Mouse (Mus musculus) hindbrain, postnatal 0 days (tissue): ENCODE data around the gene Jade2. TPM values are rescaled to one million over a fixed set of nuclear protein-coding genes. Genes with fewer than 3 reads are reported as not detected.
A peak's percentile ranks its signal among the peaks of the same experiment; 100 is the strongest.

Experiments used
- ATAC-seq: fragments of 200-750 bp; cut with Nextera tagmentation; 2 replicates; pipeline ENCODE4 v1.8.0; 2017; ENCODE audit warnings: mild to moderate bottlenecking, moderate TSS enrichment, moderate library complexity
- DNase-seq: peaks from one replicate; pipeline ENCODE4 v3.0.0-alpha.2; 2015; ENCODE audit warnings: low spot score
- H3K27ac ChIP-seq: fragments of 300-500 bp; sonication (generic); 2 replicates; pipeline ENCODE4 v1.5.1; 2014; ENCODE audit warnings: mild to moderate bottlenecking
- H3K27me3 ChIP-seq: fragments of 300-500 bp; sonication (generic); 2 replicates; pipeline ENCODE4 v1.6.1; 2014; ENCODE audit warnings: low read length, mixed read lengths; ENCODE audit not compliant: insufficient read depth
- H3K36me3 ChIP-seq: fragments of 300-500 bp; sonication (generic); 2 replicates; pipeline ENCODE4 v1.6.1; 2014; ENCODE audit warnings: low read length, mixed read lengths; ENCODE audit not compliant: insufficient read depth
- H3K4me1 ChIP-seq: fragments of 300-500 bp; sonication (generic); 2 replicates; pipeline ENCODE4 v1.6.1; 2014; ENCODE audit warnings: antibody characterized with exemption, low read length, mixed read lengths; ENCODE audit not compliant: insufficient read depth
- H3K4me2 ChIP-seq: fragments of 300-500 bp; sonication (generic); 2 replicates; pipeline ENCODE4 v1.6.1; 2014; ENCODE audit warnings: low read depth, mild to moderate bottlenecking, low read length, moderate library complexity, mixed read lengths
- H3K4me3 ChIP-seq: fragments of 300-500 bp; sonication (generic); 2 replicates; pipeline ENCODE4 v1.5.1; 2014; ENCODE audit warnings: low read length
- H3K9ac ChIP-seq: fragments of 300-500 bp; sonication (generic); replicated peaks from 2 replicates; pipeline ENCODE4 v1.6.1; 2014; ENCODE audit warnings: mild to moderate bottlenecking, low read length, moderate library complexity, mixed read lengths
- H3K9me3 ChIP-seq: fragments of 300-500 bp; sonication (generic); 2 replicates; pipeline ENCODE4 v1.6.1; 2016; ENCODE audit warnings: low read length, mixed read lengths
- CTCF ChIP-seq: IDR thresholded peaks from 2 replicates; pipeline ENCODE4 v1.5.1; 2016; ENCODE audit warnings: antibody characterized with exemption, control low read depth, low read depth
- WGBS: fragments of 180-500 bp; shearing (Covaris S2); extraction: QIAGEN DNeasy Blood & Tissue Kit; methylation state at CpG from one replicate; pipeline ENCODE4 v1.1.7; 2014; 5-methylcytosine and 5-hydroxymethylcytosine counted together
- polyA plus RNA-seq: library from polyadenylated mRNA; unstranded; fragments of >200 nt; fragmentation: Nextera tagmentation; extraction: Ambion mirVana; gene quantifications from 2 replicates; pipeline ENCODE4 v1.2.1, GENCODE M21; 2015
- total RNA-seq: library from RNA; depleted of rRNA; stranded (reverse); fragments of >200 nt; gene quantifications from 2 replicates; pipeline ENCODE4 v1.2.3, GENCODE M21; 2014

Gene Jade2
- total and polyA plus RNA-seq, 2 experiments from 2014 or later = 1.1 to 4.3 TPM

DNA sequence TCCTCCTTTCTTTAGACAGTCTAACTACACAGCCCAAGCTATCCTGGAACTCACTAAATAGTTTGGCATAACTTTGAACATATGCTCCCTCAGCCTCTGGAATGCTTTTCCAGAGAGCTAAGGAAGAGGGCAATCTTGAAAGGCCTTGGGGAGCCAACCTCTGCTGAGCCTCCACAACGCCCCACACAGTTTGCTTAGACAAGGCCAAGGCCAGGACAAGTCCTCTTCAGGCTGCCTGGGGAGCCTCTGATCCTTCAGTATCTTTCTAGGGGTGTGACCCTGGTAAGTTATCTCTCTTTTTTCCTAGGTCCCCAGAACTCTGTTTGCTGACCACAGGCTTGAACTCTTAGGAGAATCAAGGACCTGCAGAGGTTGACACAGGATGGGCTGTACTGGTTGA, 26.6 kb upstream of the Jade2 start:
- H3K4me1 ChIP-seq = no peaks in the 10 kb centered on the region
- H3K9ac ChIP-seq = no peak overlapping the region
- no peak for DNase-seq
- H3K4me3 ChIP-seq = no peak overlapping the region
- ATAC-seq = no peak
- no peaks in the 10 kb centered on the region for H3K36me3 ChIP-seq
- H3K27ac ChIP-seq = no peak overlapping the region
- no peaks in the 10 kb centered on the region for H3K9me3 ChIP-seq
- no peak overlapping the region for H3K4me2 ChIP-seq
- no peaks in the 10 kb centered on the region for H3K27me3 ChIP-seq
- no peak for TF ChIP-seq CTCF
- 55% methylated on average over 1 of the region's 1 CpGs for WGBS

DNA sequence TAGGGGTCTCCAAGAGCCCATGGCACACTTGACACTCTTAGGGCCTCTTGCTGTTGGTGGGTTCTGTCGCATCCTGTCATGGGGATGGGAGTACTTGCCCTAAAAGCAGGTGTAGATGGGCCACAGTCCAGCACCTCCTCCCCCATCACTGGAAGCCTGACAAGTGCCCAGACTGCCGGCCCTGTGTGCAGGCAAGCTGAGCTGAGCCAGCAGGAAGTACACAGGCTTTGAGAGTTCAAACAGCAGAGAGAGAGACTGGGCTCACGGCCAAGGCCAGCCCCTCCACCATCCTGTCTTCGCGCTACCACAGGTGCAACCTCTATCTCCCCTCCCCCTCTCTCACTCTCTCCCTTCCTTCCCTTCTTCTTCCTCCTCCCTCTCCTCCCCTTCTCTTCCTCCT, 26.2 kb upstream of the Jade2 start:
- Histone ChIP-seq H3K27ac (no peak overlapping the region), H3K4me3 (no peak overlapping the region), H3K27me3 (no peaks in the 10 kb centered on the region), H3K36me3 (no peaks in the 10 kb centered on the region), H3K4me2 (no peak overlapping the region), H3K4me1 (no peaks in the 10 kb centered on the region), H3K9me3 (no peaks in the 10 kb centered on the region), H3K9ac (no peak overlapping the region)
- DNase-seq = peak; percentile 11
- TF ChIP-seq CTCF = no peak
- no peak for ATAC-seq
- WGBS = 36% methylated on average over 5 of the region's 5 CpGs

DNA sequence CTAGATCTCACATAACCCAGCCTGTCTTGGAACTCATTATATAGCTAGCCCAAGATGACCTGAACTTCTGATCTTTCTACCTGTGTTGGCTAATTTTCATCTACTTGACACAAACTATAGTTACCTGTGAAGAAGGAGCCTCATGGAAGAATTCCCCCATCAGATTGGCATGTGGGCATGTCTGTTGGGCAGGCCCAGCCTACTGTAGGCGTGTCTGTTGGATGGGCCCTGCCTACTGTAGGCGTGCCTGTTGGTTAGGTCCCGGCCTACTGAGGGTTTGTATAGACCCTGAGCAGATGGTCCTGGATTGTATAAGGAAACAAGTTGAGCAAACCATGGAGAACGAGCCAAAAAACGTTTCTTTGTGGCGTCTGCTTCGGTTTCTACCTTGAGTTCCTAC, 24.3 kb upstream of the Jade2 start:
- ATAC-seq (no peak), DNase-seq (no peak)
- Histone ChIP-seq H3K9ac (no peak overlapping the region), H3K4me3 (no peak overlapping the region), H3K27ac (no peak overlapping the region), H3K36me3 (no peaks in the 10 kb centered on the region), H3K4me1 (no peaks in the 10 kb centered on the region), H3K9me3 (no peaks in the 10 kb centered on the region), H3K4me2 (no peak overlapping the region), H3K27me3 (no peaks in the 10 kb centered on the region)
- 78% methylated on average over 7 of the region's 7 CpGs for WGBS
- no peak for TF ChIP-seq CTCF

DNA sequence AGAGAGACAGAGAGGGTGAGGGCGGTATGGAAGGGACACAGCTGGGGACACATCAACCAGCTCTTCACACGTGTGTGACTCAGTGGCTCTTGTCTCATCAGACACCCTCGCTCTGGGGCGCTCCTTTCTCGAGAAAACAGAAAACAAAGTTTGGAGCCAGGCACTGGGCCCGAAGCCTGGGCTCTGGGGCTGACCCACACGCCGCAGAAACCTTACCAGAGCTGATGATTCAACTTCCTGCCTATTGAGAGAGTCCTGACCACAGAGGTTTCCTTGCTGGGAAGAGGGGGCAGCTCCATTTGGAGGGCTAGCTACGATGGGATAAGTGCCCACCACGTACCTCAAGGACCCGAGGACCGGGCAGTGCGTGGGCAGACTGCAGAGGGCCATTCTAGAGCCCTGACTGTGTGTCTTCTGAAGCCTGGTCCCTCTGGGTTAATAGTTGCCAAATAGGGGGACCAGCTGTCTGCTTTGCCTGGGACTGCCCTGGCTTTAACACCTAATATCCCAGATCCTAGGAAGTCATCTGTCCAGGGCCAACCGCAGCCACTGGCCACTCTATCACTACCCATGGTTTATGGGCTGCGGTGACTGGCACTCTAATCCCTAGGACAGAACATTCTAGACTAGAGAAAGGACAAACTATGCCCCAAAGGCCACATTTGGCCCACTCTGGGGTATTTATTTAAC, 23.7 kb upstream of the Jade2 start:
- ATAC-seq (no peak), DNase-seq (no peak)
- Histone ChIP-seq H3K27ac (no peak overlapping the region), H3K36me3 (no peaks in the 10 kb centered on the region), H3K4me2 (no peak overlapping the region), H3K9ac (no peak overlapping the region), H3K4me1 (no peaks in the 10 kb centered on the region), H3K9me3 (no peaks in the 10 kb centered on the region), H3K27me3 (no peaks in the 10 kb centered on the region), H3K4me3 (no peak overlapping the region)
- 91% methylated on average over 15 of the region's 15 CpGs for WGBS
- no peak for TF ChIP-seq CTCF

DNA sequence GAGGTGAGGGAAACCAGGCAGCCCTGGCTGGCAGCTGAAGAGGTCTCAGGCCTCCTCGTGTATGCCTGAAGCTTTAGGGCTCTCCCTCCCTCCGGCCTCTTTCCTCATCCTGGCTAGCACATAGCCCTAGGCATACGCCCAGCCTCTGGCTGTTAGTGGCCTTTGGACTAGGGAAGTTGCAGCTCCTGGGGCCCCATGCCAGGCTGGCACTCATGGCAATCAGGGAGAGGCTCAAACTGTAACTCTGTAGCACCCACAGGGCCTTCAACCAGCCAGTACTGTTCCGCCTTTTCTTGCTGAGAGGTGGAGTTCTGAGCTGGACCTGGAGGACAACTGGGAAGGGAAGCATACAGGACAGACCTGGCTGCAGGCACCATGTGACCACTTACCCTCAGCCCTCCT, 19.5 kb upstream of the Jade2 start:
- 83% methylated on average over 4 of the region's 4 CpGs for WGBS
- no peaks in the 10 kb centered on the region for H3K4me1 ChIP-seq

DNA sequence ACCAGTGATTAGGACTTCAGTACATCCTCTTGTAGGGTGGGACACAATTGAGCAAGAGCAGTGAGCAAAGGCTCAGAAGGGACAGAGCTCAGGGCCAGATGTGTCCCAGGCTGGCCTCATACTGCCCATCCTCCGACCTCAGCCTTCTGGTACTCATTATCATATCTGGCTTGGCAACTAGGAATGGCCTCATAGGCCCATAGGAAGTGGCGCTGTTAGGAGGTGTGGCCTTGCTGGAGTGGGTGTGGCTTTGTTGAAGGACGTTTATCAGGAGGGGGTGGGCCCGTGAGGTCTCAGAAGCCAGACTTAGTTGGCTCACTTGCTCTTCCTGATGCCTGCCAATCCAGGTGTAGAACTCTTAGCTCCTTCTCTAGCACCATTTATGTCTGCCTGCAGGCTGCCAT, 18.3 kb upstream of the Jade2 start:
- ATAC-seq = no peak
- 31% methylated on average over 4 of the region's 4 CpGs for WGBS

More for the DNA sequence above, 19.5 kb upstream of the Jade2 start:
- TF ChIP-seq CTCF = no peak
- H3K4me3 ChIP-seq = no peak overlapping the region
- H3K36me3 ChIP-seq = no peaks in the 10 kb centered on the region
- ATAC-seq = no peak
- no peak overlapping the region for H3K27ac ChIP-seq
- no peak overlapping the region for H3K9ac ChIP-seq
- no peaks in the 10 kb centered on the region for H3K27me3 ChIP-seq
- no peak for DNase-seq
- H3K9me3 ChIP-seq = no peaks in the 10 kb centered on the region
- H3K4me2 ChIP-seq = no peak overlapping the region

DNA sequence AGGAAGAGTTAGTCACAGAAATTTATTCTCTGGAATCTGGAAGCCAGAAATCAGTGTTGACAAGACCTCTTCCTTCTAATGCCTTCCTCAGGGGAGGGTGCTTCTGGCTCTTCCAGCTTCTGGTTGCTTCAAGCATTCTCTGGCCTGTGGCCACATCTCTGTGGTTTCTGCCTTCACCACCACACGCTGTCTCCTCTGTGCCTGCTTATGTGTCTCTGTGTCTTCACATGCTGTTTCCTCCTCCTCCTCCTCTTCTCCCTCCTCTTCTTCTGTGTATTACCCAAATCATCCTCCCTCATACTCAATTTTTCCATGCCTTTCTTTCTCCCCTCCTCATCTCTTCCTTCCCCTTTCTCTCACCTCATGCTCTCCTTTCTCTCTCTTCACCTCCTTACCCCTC, 17.6 kb upstream of the Jade2 start:
- no peak overlapping the region for H3K4me3 ChIP-seq
- TF ChIP-seq CTCF = no peak
- no peak overlapping the region for H3K9ac ChIP-seq
- H3K27ac ChIP-seq = no peak overlapping the region
- no peak overlapping the region for H3K4me2 ChIP-seq
- DNase-seq (no peak), ATAC-seq (no peak)
- H3K4me1 ChIP-seq = no peaks in the 10 kb centered on the region
- no peaks in the 10 kb centered on the region for H3K27me3 ChIP-seq
- no peaks in the 10 kb centered on the region for H3K9me3 ChIP-seq
- H3K36me3 ChIP-seq = no peaks in the 10 kb centered on the region
- 39% methylated on average over 1 of the region's 1 CpGs for WGBS

More for the DNA sequence above, 18.3 kb upstream of the Jade2 start:
- no peak for DNase-seq
- Histone ChIP-seq H3K27ac (no peak overlapping the region), H3K4me2 (no peak overlapping the region), H3K36me3 (no peaks in the 10 kb centered on the region), H3K4me3 (no peak overlapping the region), H3K9me3 (no peaks in the 10 kb centered on the region), H3K4me1 (no peaks in the 10 kb centered on the region), H3K9ac (no peak overlapping the region), H3K27me3 (no peaks in the 10 kb centered on the region)
- no peak for TF ChIP-seq CTCF
